Mouse (Mus musculus): ENCODE data around the gene Chn1. TPM values are rescaled to one million over a fixed set of nuclear protein-coding genes. Genes with fewer than 3 reads are reported as not detected.

Chn1 gene
- polyA plus RNA-seq, 1 experiment from 2014 or later, result 118 TPM

DNA sequence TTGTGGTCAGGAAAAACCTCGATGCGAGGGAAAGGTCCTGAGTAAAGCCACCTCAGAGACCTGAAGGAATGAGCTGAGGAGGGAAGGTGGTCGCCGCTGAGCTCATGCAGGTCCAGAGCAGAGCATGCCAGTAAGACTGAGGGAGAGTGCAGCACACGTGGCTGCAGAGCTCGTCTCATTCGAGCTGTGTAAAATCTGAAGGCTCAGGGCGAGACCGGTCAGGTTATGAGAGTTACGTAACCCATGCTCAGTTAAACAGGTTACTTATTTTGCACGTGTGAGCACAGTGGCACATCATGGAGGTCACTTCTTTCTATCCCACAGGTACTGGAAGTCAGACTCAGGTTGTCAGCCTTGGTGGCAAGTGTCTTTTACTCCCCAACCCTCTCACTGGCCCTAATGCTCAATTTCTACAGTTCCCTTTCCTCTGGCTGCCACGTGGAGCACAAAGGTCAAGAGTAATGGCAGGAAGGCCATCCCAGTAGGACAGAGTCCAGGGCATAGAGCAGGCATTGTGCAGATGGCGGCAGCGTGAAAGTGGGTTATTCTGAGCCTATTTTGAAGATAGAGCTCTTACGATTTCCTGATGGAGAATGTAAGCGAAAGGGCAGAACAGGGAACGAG is 158.6 kb downstream of the Chn1 start:
- 91% methylated on average over 17 of the region's 17 CpGs for WGBS
- ATAC-seq (ENCODE audit: low FRiP score), result no peak

DNA sequence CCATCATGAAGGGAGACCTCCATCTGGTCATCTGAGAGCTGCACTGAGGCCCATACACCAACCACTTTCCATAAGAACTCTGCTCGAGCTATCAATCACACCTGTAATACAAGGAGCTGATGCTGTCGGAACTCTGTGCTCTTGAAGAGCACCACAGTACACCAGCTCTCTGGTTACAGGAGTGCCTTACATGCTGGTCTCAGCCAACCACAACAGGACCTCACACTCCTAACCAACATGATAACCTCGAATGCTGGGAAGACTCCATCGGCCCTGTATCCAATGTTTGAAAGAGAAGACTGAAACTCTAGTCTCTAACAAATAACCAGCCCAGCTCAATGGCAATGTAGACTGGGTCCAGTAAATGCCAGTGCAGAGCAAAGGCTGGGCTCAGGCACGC is 159.7 kb downstream of the Chn1 start:
- ATAC-seq (ENCODE audit: low FRiP score) (no peak), DNase-seq (ENCODE audit: low spot score) (no peak)
- WGBS, result 95% methylated on average over 5 of the region's 5 CpGs
- Histone ChIP-seq H3K9me3 (ENCODE audit: control insufficient read depth, low read length) (no peaks in the 10 kb centered on the region), H3K27ac (no peak overlapping the region), H3K36me3 (replicated peaks; ENCODE audit: control insufficient read depth, insufficient read depth) (peaks cover 59% of the 10 kb centered on the region), H3K4me3 (replicated peaks; ENCODE audit: low read length) (no peak overlapping the region), H3K27me3 (ENCODE audit: control insufficient read depth, insufficient read depth, low read length) (no peaks in the 10 kb centered on the region), H3K9ac (no peak overlapping the region), H3K4me2 (replicated peaks) (no peak overlapping the region), H3K4me1 (replicated peaks; ENCODE audit: control insufficient read depth, insufficient read depth, low read length) (no peaks in the 10 kb centered on the region)

More for the DNA sequence above, 158.6 kb downstream of the Chn1 start:
- H3K4me1 ChIP-seq (replicated peaks; ENCODE audit: control insufficient read depth, insufficient read depth, low read length), result no peaks in the 10 kb centered on the region
- no peak overlapping the region for H3K4me2 ChIP-seq (replicated peaks)
- no peak for DNase-seq (ENCODE audit: low spot score)
- H3K36me3 ChIP-seq (replicated peaks; ENCODE audit: control insufficient read depth, insufficient read depth), result peaks cover 57% of the 10 kb centered on the region
- no peak overlapping the region for H3K4me3 ChIP-seq (replicated peaks; ENCODE audit: low read length)
- no peak overlapping the region for H3K9ac ChIP-seq
- H3K27ac ChIP-seq, result no peak overlapping the region
- no peaks in the 10 kb centered on the region for H3K27me3 ChIP-seq (ENCODE audit: control insufficient read depth, insufficient read depth, low read length)
- H3K9me3 ChIP-seq (ENCODE audit: control insufficient read depth, low read length), result no peaks in the 10 kb centered on the region

DNA sequence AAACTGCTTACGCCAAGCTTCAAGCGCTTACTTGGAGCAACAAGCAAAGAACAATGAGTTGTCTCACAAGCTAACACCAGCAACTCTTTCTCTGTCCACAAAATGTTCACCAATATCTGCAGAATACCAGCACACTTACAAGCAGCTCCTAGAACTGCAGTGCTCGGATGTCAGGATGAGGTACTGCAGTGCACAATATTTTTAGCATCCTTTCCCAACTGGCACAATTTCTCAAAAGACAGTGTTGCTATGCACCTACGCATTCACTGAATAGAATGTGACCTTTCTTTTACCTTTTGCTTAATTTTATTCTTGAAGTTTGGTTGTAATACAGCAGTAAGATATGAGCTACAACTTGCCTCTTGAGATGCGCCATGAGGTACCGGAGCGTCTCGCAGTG is 160.8 kb downstream of the Chn1 start:
- peaks cover 59% of the 10 kb centered on the region for H3K36me3 ChIP-seq (replicated peaks; ENCODE audit: control insufficient read depth, insufficient read depth)
- no peak overlapping the region for H3K4me3 ChIP-seq (replicated peaks; ENCODE audit: low read length)
- no peaks in the 10 kb centered on the region for H3K4me1 ChIP-seq (replicated peaks; ENCODE audit: control insufficient read depth, insufficient read depth, low read length)
- H3K4me2 ChIP-seq (replicated peaks), result no peak overlapping the region
- H3K9ac ChIP-seq, result no peak overlapping the region
- no peak overlapping the region for H3K27ac ChIP-seq
- H3K9me3 ChIP-seq (ENCODE audit: control insufficient read depth, low read length), result no peaks in the 10 kb centered on the region
- DNase-seq (ENCODE audit: low spot score) (no peak), ATAC-seq (ENCODE audit: low FRiP score) (no peak)
- WGBS, result 96% methylated on average over 8 of the region's 8 CpGs
- H3K27me3 ChIP-seq (ENCODE audit: control insufficient read depth, insufficient read depth, low read length), result no peaks in the 10 kb centered on the region

DNA sequence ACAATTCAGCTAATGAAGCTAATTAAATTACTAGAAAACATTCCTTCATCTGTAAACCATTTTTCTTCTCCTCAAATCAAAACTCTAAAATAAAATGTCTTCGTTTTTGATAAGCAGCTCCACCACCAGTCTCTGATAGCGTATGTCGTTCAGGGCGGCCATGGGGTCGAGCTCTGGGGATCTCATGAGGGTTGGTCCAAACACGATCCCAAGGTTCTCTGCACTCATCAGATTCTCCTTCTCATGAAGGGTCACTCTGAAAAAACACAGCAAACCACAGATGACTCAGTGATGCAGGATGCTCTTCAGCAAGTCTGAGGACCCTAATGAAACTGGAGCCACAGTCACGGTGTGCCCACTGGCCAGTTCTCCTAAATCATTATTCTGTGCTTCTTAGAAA is 162.2 kb downstream of the Chn1 start:
- Histone ChIP-seq H3K4me1 (replicated peaks; ENCODE audit: control insufficient read depth, insufficient read depth, low read length) (no peaks in the 10 kb centered on the region), H3K27me3 (ENCODE audit: control insufficient read depth, insufficient read depth, low read length) (no peaks in the 10 kb centered on the region), H3K4me2 (replicated peaks) (no peak overlapping the region), H3K36me3 (replicated peaks; ENCODE audit: control insufficient read depth, insufficient read depth) (peaks cover 53% of the 10 kb centered on the region), H3K4me3 (replicated peaks; ENCODE audit: low read length) (no peak overlapping the region), H3K27ac (no peak overlapping the region), H3K9me3 (ENCODE audit: control insufficient read depth, low read length) (no peaks in the 10 kb centered on the region), H3K9ac (no peak overlapping the region)
- ATAC-seq (ENCODE audit: low FRiP score) (no peak), DNase-seq (ENCODE audit: low spot score) (no peak)
- WGBS, result 97% methylated on average over 7 of the region's 7 CpGs

- Histone ChIP-seq H3K4me1 (replicated peaks; ENCODE audit: control insufficient read depth, insufficient read depth, low read length) (no peaks in the 10 kb centered on the region), H3K27ac (no peak overlapping the region), H3K4me3 (replicated peaks; ENCODE audit: low read length) (no peak overlapping the region), H3K9ac (no peak overlapping the region), H3K27me3 (ENCODE audit: control insufficient read depth, insufficient read depth, low read length) (no peaks in the 10 kb centered on the region), H3K4me2 (replicated peaks) (no peak overlapping the region), H3K9me3 (ENCODE audit: control insufficient read depth, low read length) (no peaks in the 10 kb centered on the region), H3K36me3 (replicated peaks; ENCODE audit: control insufficient read depth, insufficient read depth) (peaks cover 48% of the 10 kb centered on the region)
- ATAC-seq (ENCODE audit: low FRiP score) (no peak), DNase-seq (ENCODE audit: low spot score) (no peak)
- WGBS, result 94% methylated on average over 6 of the region's 6 CpGs
Measured at GRCm38 (mm10) chr2:73612367-73612914, 162.7 kb downstream of the Chn1 start.

GRCm38 (mm10) chr2:73611798-73612197 is 163.3 kb downstream of the Chn1 start:
- Histone ChIP-seq H3K27ac (no peak overlapping the region), H3K27me3 (ENCODE audit: control insufficient read depth, insufficient read depth, low read length) (no peaks in the 10 kb centered on the region), H3K36me3 (replicated peaks; ENCODE audit: control insufficient read depth, insufficient read depth) (peaks cover 44% of the 10 kb centered on the region), H3K9me3 (ENCODE audit: control insufficient read depth, low read length) (no peaks in the 10 kb centered on the region), H3K4me1 (replicated peaks; ENCODE audit: control insufficient read depth, insufficient read depth, low read length) (no peaks in the 10 kb centered on the region), H3K4me3 (replicated peaks; ENCODE audit: low read length) (no peak overlapping the region), H3K4me2 (replicated peaks) (no peak overlapping the region), H3K9ac (no peak overlapping the region)
- DNase-seq (ENCODE audit: low spot score) (no peak), ATAC-seq (ENCODE audit: low FRiP score) (no peak)
- 88% methylated on average over 6 of the region's 6 CpGs for WGBS

DNA sequence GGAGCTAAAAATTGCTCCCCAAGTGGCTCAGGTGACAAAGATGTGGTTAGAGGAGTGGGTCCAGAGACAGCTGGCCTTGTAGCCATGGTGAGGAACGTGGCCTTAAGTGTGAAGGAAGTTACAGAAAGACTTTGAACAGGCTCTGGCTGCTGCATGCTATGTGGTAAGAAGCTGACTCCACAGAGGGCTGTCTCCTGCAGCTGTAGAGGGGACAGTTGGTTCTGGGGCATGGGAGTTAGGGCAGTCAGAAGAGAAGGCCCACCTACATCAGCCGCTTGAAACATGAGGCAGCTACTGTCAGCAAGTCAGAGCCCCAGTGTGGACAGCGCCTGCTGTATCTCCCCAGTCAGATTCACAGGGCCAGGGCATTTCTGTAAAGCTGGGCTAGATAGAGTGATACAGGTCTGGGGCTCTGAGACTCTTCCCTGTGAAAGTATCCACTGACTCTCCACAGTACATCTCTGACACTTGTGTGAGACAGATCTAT is 165.4 kb downstream of the Chn1 start:
- H3K4me2 ChIP-seq (replicated peaks), result no peak overlapping the region
- no peaks in the 10 kb centered on the region for H3K9me3 ChIP-seq (ENCODE audit: control insufficient read depth, low read length)
- ATAC-seq (ENCODE audit: low FRiP score), result no peak
- no peaks in the 10 kb centered on the region for H3K27me3 ChIP-seq (ENCODE audit: control insufficient read depth, insufficient read depth, low read length)
- no peak for DNase-seq (ENCODE audit: low spot score)
- 96% methylated on average over 3 of the region's 3 CpGs for WGBS
- peaks cover 6% of the 10 kb centered on the region for H3K4me1 ChIP-seq (replicated peaks; ENCODE audit: control insufficient read depth, insufficient read depth, low read length)
- no peak overlapping the region for H3K4me3 ChIP-seq (replicated peaks; ENCODE audit: low read length)
- no peak overlapping the region for H3K9ac ChIP-seq
- no peak overlapping the region for H3K27ac ChIP-seq
- H3K36me3 ChIP-seq (replicated peaks; ENCODE audit: control insufficient read depth, insufficient read depth), result peaks cover 33% of the 10 kb centered on the region

GRCm38 (mm10) chr2:73609067-73609723 is 166.0 kb downstream of the Chn1 start:
- WGBS, result 79% methylated on average over 5 of the region's 5 CpGs
- Histone ChIP-seq H3K9me3 (ENCODE audit: control insufficient read depth, low read length) (no peaks in the 10 kb centered on the region), H3K4me2 (replicated peaks) (no peak overlapping the region), H3K9ac (no peak overlapping the region), H3K36me3 (replicated peaks; ENCODE audit: control insufficient read depth, insufficient read depth) (peaks cover 27% of the 10 kb centered on the region), H3K27me3 (ENCODE audit: control insufficient read depth, insufficient read depth, low read length) (no peaks in the 10 kb centered on the region), H3K27ac (no peak overlapping the region), H3K4me3 (replicated peaks; ENCODE audit: low read length) (no peak overlapping the region), H3K4me1 (replicated peaks; ENCODE audit: control insufficient read depth, insufficient read depth, low read length) (peaks cover 9% of the 10 kb centered on the region)
- ATAC-seq (ENCODE audit: low FRiP score) (no peak), DNase-seq (ENCODE audit: low spot score) (no peak)

DNA sequence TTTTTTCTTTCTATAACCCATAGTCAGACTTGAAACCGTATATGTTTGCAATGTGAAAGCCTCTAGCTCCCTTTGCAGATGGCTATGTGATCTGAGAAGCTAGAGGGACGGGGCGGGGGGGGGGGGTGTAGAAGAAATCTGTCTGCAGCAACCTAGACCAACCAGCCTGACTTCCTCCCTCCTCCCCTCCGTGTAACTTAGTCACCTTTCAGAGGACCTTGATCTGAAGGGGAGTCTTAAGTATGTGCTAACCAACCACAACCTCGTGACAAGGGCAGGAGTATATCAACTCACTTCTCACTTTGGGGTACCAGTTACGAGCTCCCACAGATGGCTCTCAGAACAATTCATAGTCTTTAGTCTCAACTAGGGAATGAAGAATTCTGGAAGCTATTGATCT is 166.8 kb downstream of the Chn1 start:
- no peak overlapping the region for H3K4me3 ChIP-seq (replicated peaks; ENCODE audit: low read length)
- H3K9me3 ChIP-seq (ENCODE audit: control insufficient read depth, low read length), result no peaks in the 10 kb centered on the region
- ATAC-seq (ENCODE audit: low FRiP score), result no peak
- peaks cover 21% of the 10 kb centered on the region for H3K36me3 ChIP-seq (replicated peaks; ENCODE audit: control insufficient read depth, insufficient read depth)
- H3K4me2 ChIP-seq (replicated peaks), result no peak overlapping the region
- no peak overlapping the region for H3K27ac ChIP-seq
- DNase-seq (ENCODE audit: low spot score), result no peak
- peaks cover 9% of the 10 kb centered on the region for H3K4me1 ChIP-seq (replicated peaks; ENCODE audit: control insufficient read depth, insufficient read depth, low read length)
- 88% methylated on average over 6 of the region's 6 CpGs for WGBS
- H3K9ac ChIP-seq, result no peak overlapping the region
- H3K27me3 ChIP-seq (ENCODE audit: control insufficient read depth, insufficient read depth, low read length), result no peaks in the 10 kb centered on the region
